Mouse (Mus musculus): ENCODE results near the gene Olfr796. TPM values are rescaled to one million over a fixed set of nuclear protein-coding genes. Genes with fewer than 3 reads are reported as not detected.

Olfr796 gene
- not detected for polyA plus RNA-seq (2014; fragmentation: Illumina TruSeq; extraction: RNeasy Lipid Tissue Mini Kit (QIAGEN cat#74804))

DNA sequence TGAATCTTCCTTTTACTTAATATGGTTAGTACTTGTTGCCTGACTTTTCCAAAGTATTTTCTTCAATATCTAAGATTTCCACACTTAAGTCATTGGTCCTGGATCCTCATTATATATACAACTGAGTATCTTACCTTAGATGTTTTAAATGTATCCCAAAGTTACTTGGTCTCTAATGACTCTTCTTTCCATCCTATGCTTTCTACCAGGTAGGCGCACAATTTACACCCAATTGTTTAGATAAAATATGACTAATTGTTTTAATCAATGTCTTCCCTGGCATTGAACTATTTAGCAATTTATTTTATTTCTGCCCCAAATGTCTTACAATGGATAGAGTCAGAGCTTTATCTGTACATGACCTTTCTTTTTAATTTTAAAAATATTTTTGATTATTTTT, at the start of gene Olfr796:
Olfr796 (minus strand) TSS at position 101 of the 400 bp plus-strand sequence.

DNA sequence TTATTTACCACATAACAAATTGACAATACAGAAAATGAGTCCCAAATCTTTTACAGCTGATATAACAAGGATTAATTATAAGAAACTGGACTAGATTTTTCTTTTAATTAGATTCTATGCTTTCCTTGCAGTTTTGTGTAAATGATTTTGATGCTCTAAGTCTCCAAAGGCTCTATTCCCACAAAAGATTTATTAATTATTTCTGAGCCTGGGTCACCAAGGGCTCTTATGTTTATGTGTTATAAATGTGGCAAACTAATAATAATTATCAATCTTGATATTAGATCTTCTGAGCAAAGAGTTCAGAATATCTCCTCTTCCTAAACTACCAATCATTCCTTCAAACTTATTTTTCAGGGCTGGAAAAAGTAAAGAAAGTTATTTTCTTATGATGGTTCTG, 45.0 kb upstream of the Olfr796 start, which contains the start of gene Olfr800:
Olfr800 (plus strand) TSS at position 301 of the 400 bp plus-strand sequence.

GRCm38 (mm10) chr10:129637184-129637583, 24.8 kb upstream of the Olfr796 start, which contains the start of gene Olfr799:
TSS of gene Olfr799 (plus strand) at chr10:129637484.

DNA sequence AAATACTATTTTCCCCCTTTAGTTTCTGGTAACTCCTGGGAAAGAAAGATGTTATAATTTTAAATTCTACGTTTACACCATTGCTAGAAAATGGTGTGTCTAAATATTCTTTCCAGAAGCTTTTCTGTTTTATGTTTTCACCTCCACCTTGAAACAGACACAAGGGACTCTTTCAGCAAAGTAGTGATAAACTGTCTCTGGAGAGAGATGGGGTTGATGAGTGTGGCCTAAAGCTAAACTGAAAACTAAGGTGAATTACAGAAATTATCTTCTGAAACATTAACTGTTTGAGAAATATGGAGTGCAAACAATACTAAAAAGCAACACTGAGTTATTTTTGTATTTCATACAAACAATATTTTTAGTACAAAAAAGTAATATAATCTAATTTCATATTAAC, 15.5 kb upstream of the Olfr796 start, which contains the start of gene Olfr798:
Olfr798 (minus strand) TSS at position 101 of the 400 bp plus-strand sequence.

DNA sequence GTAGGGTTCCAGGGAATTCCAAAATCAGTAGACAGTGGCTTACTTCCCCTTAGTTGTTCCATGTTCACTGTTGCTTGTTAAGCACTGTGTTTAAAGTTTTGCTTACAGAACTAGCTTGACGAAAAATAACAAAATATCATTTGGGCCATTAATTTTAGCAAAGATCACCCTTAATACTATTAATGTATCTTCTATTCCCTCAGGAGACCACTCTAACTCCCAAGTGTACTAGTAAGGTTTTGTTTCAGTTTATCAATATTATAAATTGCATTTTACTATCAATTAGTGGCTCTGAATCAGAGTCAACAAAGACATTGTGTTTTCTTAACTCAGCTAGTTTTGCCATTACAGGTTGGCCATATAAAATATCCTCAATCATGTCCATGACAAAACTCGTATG, 45.0 kb downstream of the Olfr796 start, which contains the start of gene Olfr794:
Olfr794 (plus strand) TSS at position 301 of the 400 bp plus-strand sequence.

Other genes starting within 250 kb of the Olfr796 start
- not detected for gene Olfr784, start 228.5 kb downstream of the Olfr796 start, polyA plus RNA-seq (2014; fragmentation: Illumina TruSeq; extraction: RNeasy Lipid Tissue Mini Kit (QIAGEN cat#74804))
- not detected for gene Olfr785, start 207.1 kb downstream of the Olfr796 start, polyA plus RNA-seq (2014; fragmentation: Illumina TruSeq; extraction: RNeasy Lipid Tissue Mini Kit (QIAGEN cat#74804))
- gene Olfr786, start 185.3 kb downstream of the Olfr796 start, polyA plus RNA-seq (2014; fragmentation: Illumina TruSeq; extraction: RNeasy Lipid Tissue Mini Kit (QIAGEN cat#74804)), result not detected
- not detected for gene Olfr787, start 150.7 kb downstream of the Olfr796 start, polyA plus RNA-seq (2014; fragmentation: Illumina TruSeq; extraction: RNeasy Lipid Tissue Mini Kit (QIAGEN cat#74804))
- gene Olfr788, start 141.6 kb downstream of the Olfr796 start, polyA plus RNA-seq (2014; fragmentation: Illumina TruSeq; extraction: RNeasy Lipid Tissue Mini Kit (QIAGEN cat#74804)), result not detected
- not detected for gene Olfr789, start 127.8 kb downstream of the Olfr796 start, polyA plus RNA-seq (2014; fragmentation: Illumina TruSeq; extraction: RNeasy Lipid Tissue Mini Kit (QIAGEN cat#74804))
- gene Olfr790, start 114.1 kb downstream of the Olfr796 start, polyA plus RNA-seq (2014; fragmentation: Illumina TruSeq; extraction: RNeasy Lipid Tissue Mini Kit (QIAGEN cat#74804)), result not detected
- not detected for gene Olfr791, start 90.8 kb downstream of the Olfr796 start, polyA plus RNA-seq (2014; fragmentation: Illumina TruSeq; extraction: RNeasy Lipid Tissue Mini Kit (QIAGEN cat#74804))
- gene Olfr792, start 73.4 kb downstream of the Olfr796 start, polyA plus RNA-seq (2014; fragmentation: Illumina TruSeq; extraction: RNeasy Lipid Tissue Mini Kit (QIAGEN cat#74804)), result 0.20 TPM
- not detected for gene Olfr794, start 44.9 kb downstream of the Olfr796 start, polyA plus RNA-seq (2014; fragmentation: Illumina TruSeq; extraction: RNeasy Lipid Tissue Mini Kit (QIAGEN cat#74804))
- not detected for gene Olfr798, start 15.4 kb upstream of the Olfr796 start, polyA plus RNA-seq (2014; fragmentation: Illumina TruSeq; extraction: RNeasy Lipid Tissue Mini Kit (QIAGEN cat#74804))
- gene Olfr799, start 24.9 kb upstream of the Olfr796 start, polyA plus RNA-seq (2014; fragmentation: Illumina TruSeq; extraction: RNeasy Lipid Tissue Mini Kit (QIAGEN cat#74804)), result not detected
- gene Olfr800, start 45.1 kb upstream of the Olfr796 start, polyA plus RNA-seq (2014; fragmentation: Illumina TruSeq; extraction: RNeasy Lipid Tissue Mini Kit (QIAGEN cat#74804)), result not detected
- gene Olfr801, start 61.3 kb upstream of the Olfr796 start, polyA plus RNA-seq (2014; fragmentation: Illumina TruSeq; extraction: RNeasy Lipid Tissue Mini Kit (QIAGEN cat#74804)), result not detected
- not detected for gene Olfr802, start 75.6 kb upstream of the Olfr796 start, polyA plus RNA-seq (2014; fragmentation: Illumina TruSeq; extraction: RNeasy Lipid Tissue Mini Kit (QIAGEN cat#74804))
- not detected for gene Olfr803, start 81.7 kb upstream of the Olfr796 start, polyA plus RNA-seq (2014; fragmentation: Illumina TruSeq; extraction: RNeasy Lipid Tissue Mini Kit (QIAGEN cat#74804))
- not detected for gene Olfr804, start 90.6 kb upstream of the Olfr796 start, polyA plus RNA-seq (2014; fragmentation: Illumina TruSeq; extraction: RNeasy Lipid Tissue Mini Kit (QIAGEN cat#74804))
- gene Olfr805, start 116.8 kb upstream of the Olfr796 start, polyA plus RNA-seq (2014; fragmentation: Illumina TruSeq; extraction: RNeasy Lipid Tissue Mini Kit (QIAGEN cat#74804)), result not detected
- gene Olfr806, start 129.4 kb upstream of the Olfr796 start, polyA plus RNA-seq (2014; fragmentation: Illumina TruSeq; extraction: RNeasy Lipid Tissue Mini Kit (QIAGEN cat#74804)), result not detected
- gene Olfr807, start 145.2 kb upstream of the Olfr796 start, polyA plus RNA-seq (2014; fragmentation: Illumina TruSeq; extraction: RNeasy Lipid Tissue Mini Kit (QIAGEN cat#74804)), result not detected
- gene Olfr808, start 152.9 kb upstream of the Olfr796 start, polyA plus RNA-seq (2014; fragmentation: Illumina TruSeq; extraction: RNeasy Lipid Tissue Mini Kit (QIAGEN cat#74804)), result not detected
- gene Olfr809, start 162.1 kb upstream of the Olfr796 start, polyA plus RNA-seq (2014; fragmentation: Illumina TruSeq; extraction: RNeasy Lipid Tissue Mini Kit (QIAGEN cat#74804)), result not detected
- gene Olfr810, start 182.3 kb upstream of the Olfr796 start, polyA plus RNA-seq (2014; fragmentation: Illumina TruSeq; extraction: RNeasy Lipid Tissue Mini Kit (QIAGEN cat#74804)), result 0.17 TPM
- gene Olfr811, start 191.8 kb upstream of the Olfr796 start, polyA plus RNA-seq (2014; fragmentation: Illumina TruSeq; extraction: RNeasy Lipid Tissue Mini Kit (QIAGEN cat#74804)), result not detected
- gene Olfr812, start 233.5 kb upstream of the Olfr796 start, polyA plus RNA-seq (2014; fragmentation: Illumina TruSeq; extraction: RNeasy Lipid Tissue Mini Kit (QIAGEN cat#74804)), result not detected
- not detected for gene Olfr813, start 242.8 kb upstream of the Olfr796 start, polyA plus RNA-seq (2014; fragmentation: Illumina TruSeq; extraction: RNeasy Lipid Tissue Mini Kit (QIAGEN cat#74804))